Comparison of ENCODE assay signal across 23 mouse cellular contexts in genomic region chr1:180877466-180877865, GRCm38 (mm10). TPM values are rescaled to one million over a fixed set of nuclear protein-coding genes. Genes with fewer than 3 reads are reported as not detected.
DNase-seq lines count a peak whose midpoint lies in the region; ATAC-seq and TF ChIP-seq lines count a peak whose summit lies in the region.
"Had no signal": no experiment of that assay in that cellular context is flagged by ENCODE, and none has a peak within 500 bp of the region (broad histone marks: within the 10 kb centered on the region; RNA-seq: fewer than 3 reads in every experiment).

No protein-coding gene starts in this region.

- peak; percentile 26; the same call in 1 of the 2 replicates for TF ChIP-seq CTCF in lung, embryonic 14.5 days (IDR thresholded peaks at IDR 0.05; ENCODE audit: low read depth)
- TF ChIP-seq CTCF in ES-Bruce4 (IDR thresholded peaks at IDR 0.05; ENCODE audit: low read depth, low read length) (peak; percentile 53), Patski (IDR thresholded peaks at IDR 0.05) (peak; percentile 39)
- TF ChIP-seq CTCF in layer of hippocampus, adult 2 months (conservative IDR thresholded peaks at IDR 0.05) = no peak; the same call in none of the 2 replicates

- H3K9ac ChIP-seq in lung, embryonic 14.5 days = no peak overlapping the region
- no peak overlapping the region for H3K9ac ChIP-seq in ES-Bruce4 (ENCODE audit: low read depth, poor library complexity, severe bottlenecking)
- H3K9ac ChIP-seq: heart, embryonic 13.5 days; hindbrain, embryonic 15.5 days had no signal

- no peaks in the 10 kb centered on the region for H3K27me3 ChIP-seq in lung, embryonic 14.5 days (ENCODE audit: insufficient read depth, low read length)
- H3K27me3 ChIP-seq in ES-Bruce4 (ENCODE audit: control insufficient read depth, insufficient read depth, low read length, poor library complexity, severe bottlenecking) (no peaks in the 10 kb centered on the region), Patski (no peaks in the 10 kb centered on the region)
- H3K27me3 ChIP-seq: heart, embryonic 13.5 days; hindbrain, embryonic 15.5 days had no signal

- no peak for TF ChIP-seq POLR2A in ES-Bruce4 (IDR thresholded peaks at IDR 0.05; ENCODE audit: insufficient read depth, low read length)

- no peak overlapping the region for H3K4me2 ChIP-seq in lung, embryonic 14.5 days
- H3K4me2 ChIP-seq: heart, embryonic 13.5 days; hindbrain, embryonic 15.5 days had no signal

- in situ Hi-C loops in Patski (cut with MboI; ENCODE audit: low pct_unique_long_range_greater_than_20kb) = no loop called here

- H3K36me3 ChIP-seq in lung, embryonic 14.5 days (ENCODE audit: insufficient read depth) = no peaks in the 10 kb centered on the region
- H3K36me3 ChIP-seq in ES-Bruce4 (ENCODE audit: control insufficient read depth, insufficient read depth, low read length, poor library complexity, severe bottlenecking) = no peaks in the 10 kb centered on the region
- H3K36me3 ChIP-seq: embryonic facial prominence, embryonic 10.5 days; forebrain, embryonic 10.5 days; heart, embryonic 13.5 days; hindbrain, embryonic 15.5 days had no signal

- no peak overlapping the region for H3K4me3 ChIP-seq in lung, embryonic 14.5 days (ENCODE audit: low read depth, low read length)
- no peak overlapping the region for H3K4me3 ChIP-seq in ES-Bruce4 (ENCODE audit: low read depth, low read length)
- H3K4me3 ChIP-seq in layer of hippocampus, adult 2 months = no peak overlapping the region
- H3K4me3 ChIP-seq: embryonic facial prominence, embryonic 10.5 days; erythroblast, embryonic 14.5 days; forebrain, embryonic 10.5 days; heart, embryonic 13.5 days; hindbrain, embryonic 15.5 days had no signal

- H3K27ac ChIP-seq in lung, embryonic 14.5 days (ENCODE audit: low read depth) = no peak overlapping the region
- H3K27ac ChIP-seq in ES-Bruce4 (ENCODE audit: insufficient read depth, low read length) = no peak overlapping the region
- H3K27ac ChIP-seq in layer of hippocampus, adult 2 months = no peak overlapping the region
- H3K27ac ChIP-seq: embryonic facial prominence, embryonic 10.5 days; forebrain, embryonic 10.5 days; heart, embryonic 13.5 days; hindbrain, embryonic 15.5 days had no signal

- ATAC-seq in lung, embryonic 14.5 days (ENCODE audit: insufficient read depth) = no peak
- ATAC-seq in Patski = no peak
- 0 out of 2 replicates have a peak, but pooled peaks have one; percentile 11 for ATAC-seq in erythroblast, adult 5-6 weeks (replicated peaks; ENCODE audit: low FRiP score, poor library complexity, severe bottlenecking)
- ATAC-seq: CD4-positive, CD25-positive, alpha-beta regulatory T cell, adult 4 months; forebrain, embryonic 14.5 days had no signal

- H3K9me3 ChIP-seq in lung, embryonic 14.5 days (ENCODE audit: low read depth, low read length) = no peaks in the 10 kb centered on the region
- no peaks in the 10 kb centered on the region for H3K9me3 ChIP-seq in ES-Bruce4 (replicated peaks; ENCODE audit: control insufficient read depth, insufficient read depth, low read length, poor library complexity, severe bottlenecking)
- H3K9me3 ChIP-seq: embryonic facial prominence, embryonic 10.5 days; heart, embryonic 13.5 days; hindbrain, embryonic 15.5 days had no signal

- WGBS in lung, embryonic 14.5 days = 81% methylated on average over 4 of the region's 4 CpGs

- DNase-seq in lung, embryonic 14.5 days = no peak
- no peak for DNase-seq in lung, adult 18-20 months
- DNase-seq in Patski (ENCODE audit: low read depth, low spot score) = no peak
- DNase-seq in cerebellum, postnatal 10 days = no peak
- no peak for DNase-seq in layer of hippocampus, adult 2 months (ENCODE audit: low spot score in 2 of 2)
- DNase-seq in layer of hippocampus, adult 18-20 months (ENCODE audit: low spot score in 2 of 2) = no peak
- DNase-seq: adrenal gland, postnatal 10 days; cerebellum, adult 18-20 months; cerebellum, adult 9-11 months; gastrocnemius, postnatal 36 days; heart, adult 11 months; heart, postnatal 36 days had no signal

- TF ChIP-seq EP300 in ES-Bruce4 (IDR thresholded peaks at IDR 0.05; ENCODE audit: insufficient read depth, low read depth, low read length) = no peak

- H3K4me1 ChIP-seq in lung, embryonic 14.5 days (ENCODE audit: insufficient read depth) = no peaks in the 10 kb centered on the region
- H3K4me1 ChIP-seq in ES-Bruce4 (ENCODE audit: control insufficient read depth, insufficient read depth, low read length) = peaks cover 2% of the 10 kb centered on the region
- H3K4me1 ChIP-seq: embryonic facial prominence, embryonic 10.5 days; forebrain, embryonic 10.5 days; heart, embryonic 13.5 days; hindbrain, embryonic 15.5 days had no signal

- CTCF ChIA-PET in Patski (lab: Charles Lee) = no interaction called here

- POLR2A ChIA-PET in Patski (lab: Charles Lee) = no interaction called here

RNA-seq across cellular contexts. Expression of gene Lefty2, which starts 15.4 kb away (rescaled TPM):
- 0.08 TPM in 1 of 2 replicates, not detected in the other for polyA plus RNA-seq in lung, embryonic 14.5 days (2014; fragmentation: Nextera tagmentation; extraction: Ambion mirVana)
- polyA plus RNA-seq in ES-Bruce4 (2011; ENCODE audit: insufficient read depth, insufficient read length, low read depth, missing spikeins) (117 and 124 TPM in 2 replicates), Patski (2021) (0.04 TPM)
- total RNA-seq in erythroblast, adult 5-6 weeks (2015; ENCODE audit: low replicate concordance) = not detected in 2 replicates
- total RNA-seq in erythroblast, adult 5-6 weeks (2017; ENCODE audit: low replicate concordance) = not detected in 2 replicates
- total RNA-seq in layer of hippocampus, adult 2 months (2021) = 1 to 10 TPM; 1.4 to 2.0 TPM
- total RNA-seq in layer of hippocampus, adult 18-20 months (2021) = 1 to 10 TPM; 1.3 to 2.3 TPM
- total RNA-seq: gastrocnemius, adult 8-10 months; gastrocnemius, postnatal 36 days; heart, postnatal 36 days had no signal
- polyA plus RNA-seq: CD4-positive, CD25-positive, alpha-beta regulatory T cell, adult 4 months; embryonic facial prominence, embryonic 10.5 days; erythroblast, embryonic 14.5 days; forebrain, embryonic 10.5 days; hindbrain, embryonic 11.5 days had no signal

RNA-seq across cellular contexts. Expression of gene Sde2, which starts 26.5 kb away (rescaled TPM):
- 35.2 and 35.9 TPM in 2 replicates for polyA plus RNA-seq in lung, embryonic 14.5 days (2014; fragmentation: Nextera tagmentation; extraction: Ambion mirVana)
- 35.0 and 36.6 TPM in 2 replicates for polyA plus RNA-seq in ES-Bruce4 (2011; ENCODE audit: insufficient read depth, insufficient read length, low read depth, missing spikeins)
- 29.0 TPM for polyA plus RNA-seq in Patski (2021)
- 17.3 and 29.4 TPM in 2 replicates for total RNA-seq in erythroblast, adult 5-6 weeks (2015; ENCODE audit: low replicate concordance)
- 34.7 and 53.5 TPM in 2 replicates for total RNA-seq in erythroblast, adult 5-6 weeks (2017; ENCODE audit: low replicate concordance)
- total RNA-seq in layer of hippocampus, adult 2 months (2021) = 10 to 100 TPM; 22.9 TPM
- total RNA-seq in layer of hippocampus, adult 18-20 months (2021) = 10 to 100 TPM; 23.1 to 23.8 TPM

RNA-seq across cellular contexts. Expression of gene Pycr2, which starts 26.6 kb away (rescaled TPM):
- 83.7 and 92.5 TPM in 2 replicates for polyA plus RNA-seq in lung, embryonic 14.5 days (2014; fragmentation: Nextera tagmentation; extraction: Ambion mirVana)
- polyA plus RNA-seq in ES-Bruce4 (2011; ENCODE audit: insufficient read depth, insufficient read length, low read depth, missing spikeins) = 97.4 and 109 TPM in 2 replicates
- polyA plus RNA-seq in Patski (2021) = 62.2 TPM
- total RNA-seq in erythroblast, adult 5-6 weeks (2015; ENCODE audit: low replicate concordance) = 9.0 and 9.8 TPM in 2 replicates
- 5.8 and 7.0 TPM in 2 replicates for total RNA-seq in erythroblast, adult 5-6 weeks (2017; ENCODE audit: low replicate concordance)
- 10 to 100 TPM; 42.9 to 44.9 TPM for total RNA-seq in layer of hippocampus, adult 2 months (2021)
- total RNA-seq in layer of hippocampus, adult 18-20 months (2021) = 10 to 100 TPM; 44.0 to 44.1 TPM

RNA-seq across cellular contexts. Expression of gene Lefty1, which starts 57.4 kb away (rescaled TPM):
- polyA plus RNA-seq in lung, embryonic 14.5 days (2014; fragmentation: Nextera tagmentation; extraction: Ambion mirVana) = 1.1 TPM in 2 replicates
- polyA plus RNA-seq in ES-Bruce4 (2011; ENCODE audit: insufficient read depth, insufficient read length, low read depth, missing spikeins) (53.2 and 60.3 TPM in 2 replicates), Patski (2021) (0.06 TPM)
- total RNA-seq in erythroblast, adult 5-6 weeks (2015; ENCODE audit: low replicate concordance) = not detected in 2 replicates
- not detected in 2 replicates for total RNA-seq in erythroblast, adult 5-6 weeks (2017; ENCODE audit: low replicate concordance)
- 10 to 100 TPM; 11.4 to 12.9 TPM for total RNA-seq in layer of hippocampus, adult 2 months (2021)
- 10 to 100 TPM in 1 of 2 experiments, 1 to 10 TPM in 1; 8.5 to 15.2 TPM for total RNA-seq in layer of hippocampus, adult 18-20 months (2021)
- polyA plus RNA-seq: CD4-positive, CD25-positive, alpha-beta regulatory T cell, adult 4 months had no signal

Comparison
In these comparisons a context has a peak if more than half of its experiments do, and no peak if none do; other contexts are left out.
1. RNA of gene Pycr2, which starts 26.6 kb away (total RNA-seq): 42.9 to 44.9 TPM in layer of hippocampus, adult 2 months and 44.0 to 44.1 TPM in layer of hippocampus, adult 18-20 months; 5.8 to 9.8 TPM in erythroblast, adult 5-6 weeks; every median in the first group is over 4 times any median in the second.